Mouse (Mus musculus): ENCODE data around the gene Acaa1b. TPM values are rescaled to one million over a fixed set of nuclear protein-coding genes. Genes with fewer than 3 reads are reported as not detected.

Acaa1b gene
- polyA plus RNA-seq, 1 experiment from 2014 or later, result 16.4 TPM

DNA sequence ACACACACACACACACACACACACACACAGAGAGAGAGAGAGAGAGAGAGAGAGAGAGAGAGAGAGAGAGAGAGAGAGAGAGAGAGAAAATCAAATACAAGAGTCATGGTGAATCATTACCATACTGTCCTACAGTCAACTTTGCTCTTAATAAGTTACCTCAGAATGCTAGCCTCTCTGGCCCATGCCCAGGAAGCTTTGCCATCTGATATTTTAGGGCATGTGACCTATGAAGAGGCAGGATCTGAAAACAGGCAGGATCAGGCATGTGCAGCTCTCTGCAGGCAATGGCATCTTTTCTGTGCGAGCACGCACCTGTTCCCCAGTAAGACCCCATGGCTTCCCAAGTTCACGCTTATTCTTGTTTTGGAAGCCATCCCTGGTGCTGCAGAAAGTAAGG lies 3.8 kb upstream of the Acaa1b start:
- H3K4me1 ChIP-seq (replicated peaks; ENCODE audit: control insufficient read depth, insufficient read depth, low read length), result no peaks in the 10 kb centered on the region; the same call in 1 of the 2 replicates
- H3K9me3 ChIP-seq (ENCODE audit: control insufficient read depth), result no peaks in the 10 kb centered on the region
- H3K4me2 ChIP-seq (replicated peaks; ENCODE audit: low read depth), result no peak overlapping the region
- H3K9ac ChIP-seq (ENCODE audit: low read depth, low read length), result no peak overlapping the region
- ATAC-seq, result no peak
- no peaks in the 10 kb centered on the region for H3K27me3 ChIP-seq (replicated peaks; ENCODE audit: control insufficient read depth, insufficient read depth, low read length)
- no peak for TF ChIP-seq CTCF (IDR thresholded peaks at IDR 0.05; ENCODE audit: low read depth)
- 87% methylated on average over 3 of the region's 3 CpGs for WGBS
- no peak overlapping the region for H3K4me3 ChIP-seq (ENCODE audit: low read depth, low read length)
- no peak overlapping the region for H3K27ac ChIP-seq (ENCODE audit: low read depth, low read length)
- H3K36me3 ChIP-seq (ENCODE audit: control insufficient read depth, insufficient read depth), result no peaks in the 10 kb centered on the region

DNA sequence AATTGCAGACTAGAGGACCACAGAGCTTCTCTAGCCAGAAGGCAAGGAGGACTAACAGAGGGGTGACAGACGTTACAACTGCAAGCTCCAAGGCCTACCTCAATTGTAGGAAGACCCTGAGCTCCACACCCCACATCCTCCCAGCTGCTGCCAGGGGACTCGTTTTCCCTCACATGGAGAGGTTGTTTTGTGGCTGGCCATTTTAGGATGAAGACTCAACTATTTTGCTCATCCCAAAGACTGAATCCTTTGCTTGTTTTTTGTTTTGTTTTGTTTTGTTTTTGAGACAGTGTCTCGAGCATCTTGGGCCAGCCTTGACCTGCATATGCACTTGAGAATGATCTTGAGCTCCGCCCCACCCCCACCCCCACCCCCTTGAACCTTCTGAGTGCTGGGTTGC lies 2.0 kb upstream of the Acaa1b start, which contains the start of gene Gm47289:
Gm47289 (plus strand) TSS at position 301 of the 400 bp plus-strand sequence.
- Histone ChIP-seq H3K27me3 (replicated peaks; ENCODE audit: control insufficient read depth, insufficient read depth, low read length) (no peaks in the 10 kb centered on the region), H3K4me2 (replicated peaks; ENCODE audit: low read depth) (no peak within 1 kb of the TSS), H3K9ac (ENCODE audit: low read depth, low read length) (no peak within 1 kb of the TSS), H3K36me3 (ENCODE audit: control insufficient read depth, insufficient read depth) (no peaks in the 10 kb centered on the region), H3K4me3 (ENCODE audit: low read depth, low read length) (no peak within 1 kb of the TSS), H3K27ac (ENCODE audit: low read depth, low read length) (no peak within 1 kb of the TSS), H3K4me1 (replicated peaks; ENCODE audit: control insufficient read depth, insufficient read depth, low read length) (no peaks in the 10 kb centered on the region; the same call in 1 of the 2 replicates), H3K9me3 (ENCODE audit: control insufficient read depth) (no peaks in the 10 kb centered on the region)
- no peak for ATAC-seq
- 53% methylated on average over 4 of the region's 4 CpGs for WGBS
- TF ChIP-seq CTCF (IDR thresholded peaks at IDR 0.05; ENCODE audit: low read depth), result no peak

DNA sequence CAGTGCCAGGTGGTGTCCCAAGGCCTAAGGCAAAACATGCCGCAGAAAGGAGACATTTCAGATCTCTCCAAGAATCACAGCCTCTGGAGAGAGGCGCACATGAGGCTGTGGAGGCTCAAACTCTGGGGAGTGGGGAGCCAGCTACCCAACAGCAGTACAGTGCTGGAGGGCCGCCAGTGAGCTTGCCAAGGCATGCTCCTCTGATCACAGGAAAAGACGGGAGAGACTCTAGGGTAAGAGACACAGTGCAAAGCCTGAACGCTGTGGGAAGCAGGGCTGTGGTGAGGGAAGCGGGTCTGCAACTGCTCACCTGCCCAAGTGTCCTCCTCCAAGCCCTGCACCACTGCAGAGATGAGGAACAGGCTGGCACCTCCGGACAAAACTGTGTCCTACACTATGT lies 1.1 kb downstream of the Acaa1b start:
- H3K36me3 ChIP-seq (ENCODE audit: control insufficient read depth, insufficient read depth), result no peaks in the 10 kb centered on the region; the same call in 1 of the 2 replicates
- H3K4me3 ChIP-seq (ENCODE audit: low read depth, low read length), result no peak overlapping the region
- WGBS, result 53% methylated on average over 7 of the region's 7 CpGs
- 0 out of 2 replicates have a peak, but pooled peaks have one; percentile 1 for ATAC-seq
- peak overlapping the region; percentile 74 for H3K4me2 ChIP-seq (replicated peaks; ENCODE audit: low read depth)
- H3K27ac ChIP-seq (ENCODE audit: low read depth, low read length), result no peak overlapping the region
- TF ChIP-seq CTCF (IDR thresholded peaks at IDR 0.05; ENCODE audit: low read depth), result no peak
- no peaks in the 10 kb centered on the region; the same call in 1 of the 2 replicates for H3K4me1 ChIP-seq (replicated peaks; ENCODE audit: control insufficient read depth, insufficient read depth, low read length)
- no peaks in the 10 kb centered on the region for H3K27me3 ChIP-seq (replicated peaks; ENCODE audit: control insufficient read depth, insufficient read depth, low read length)
- no peaks in the 10 kb centered on the region for H3K9me3 ChIP-seq (ENCODE audit: control insufficient read depth)
- H3K9ac ChIP-seq (ENCODE audit: low read depth, low read length), result no peak overlapping the region

DNA sequence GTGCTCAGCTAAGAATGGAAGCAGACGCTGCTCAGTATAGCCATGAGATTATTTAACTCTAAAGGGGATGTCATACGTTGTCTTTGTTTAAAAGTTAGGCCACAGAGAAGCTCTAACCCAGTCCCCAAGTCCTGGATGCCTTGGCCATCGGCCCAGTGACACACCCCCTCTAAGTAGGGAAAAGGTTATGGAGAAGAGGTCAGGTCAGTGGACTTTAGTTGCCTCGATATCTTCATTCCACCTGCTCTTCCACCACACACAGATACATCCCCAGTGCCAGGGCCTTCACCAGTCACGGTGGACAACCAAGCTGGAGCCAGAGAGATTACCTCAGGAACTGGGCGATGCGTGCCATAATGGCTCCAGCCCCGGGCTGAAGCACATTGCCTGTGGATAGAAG lies 1.5 kb downstream of the Acaa1b start:
- ATAC-seq, result no peak
- H3K4me2 ChIP-seq (replicated peaks; ENCODE audit: low read depth), result no peak overlapping the region; the same call in 1 of the 2 replicates

DNA sequence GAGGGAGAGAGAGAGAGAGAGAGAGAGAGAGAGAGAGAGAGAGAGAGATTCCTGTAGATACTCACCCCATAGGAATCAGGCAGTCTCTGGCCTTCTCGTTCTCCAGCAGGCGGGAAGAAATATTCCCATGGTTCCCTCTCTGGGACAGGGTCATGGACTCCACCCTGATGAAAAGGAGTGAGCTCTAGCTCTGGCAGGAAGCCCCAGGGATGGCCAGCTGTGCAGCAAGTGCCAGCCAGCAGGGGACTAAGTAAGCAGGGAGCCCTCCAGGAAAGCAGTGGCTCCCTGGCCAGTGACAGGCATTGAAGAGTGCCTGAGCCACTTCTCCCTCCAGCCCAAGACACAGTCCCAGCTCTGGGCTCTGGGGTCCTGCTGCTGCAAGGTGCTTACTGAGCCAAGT lies 5.1 kb downstream of the Acaa1b start:
- no peak overlapping the region for H3K4me3 ChIP-seq (ENCODE audit: low read depth, low read length)
- H3K27ac ChIP-seq (ENCODE audit: low read depth, low read length), result no peak overlapping the region
- H3K4me1 ChIP-seq (replicated peaks; ENCODE audit: control insufficient read depth, insufficient read depth, low read length), result no peaks in the 10 kb centered on the region
- H3K9ac ChIP-seq (ENCODE audit: low read depth, low read length), result no peak overlapping the region
- no peak overlapping the region for H3K4me2 ChIP-seq (replicated peaks; ENCODE audit: low read depth)
- no peaks in the 10 kb centered on the region; the same call in 1 of the 2 replicates for H3K36me3 ChIP-seq (ENCODE audit: control insufficient read depth, insufficient read depth)
- no peaks in the 10 kb centered on the region for H3K9me3 ChIP-seq (ENCODE audit: control insufficient read depth)
- no peaks in the 10 kb centered on the region for H3K27me3 ChIP-seq (replicated peaks; ENCODE audit: control insufficient read depth, insufficient read depth, low read length)
- ATAC-seq, result no peak
- TF ChIP-seq CTCF (IDR thresholded peaks at IDR 0.05; ENCODE audit: low read depth), result no peak
- WGBS, result 67% methylated on average over 2 of the region's 2 CpGs

More for the DNA sequence above, 1.5 kb downstream of the Acaa1b start:
- H3K36me3 ChIP-seq (ENCODE audit: control insufficient read depth, insufficient read depth), result no peaks in the 10 kb centered on the region; the same call in 1 of the 2 replicates
- no peaks in the 10 kb centered on the region for H3K9me3 ChIP-seq (ENCODE audit: control insufficient read depth)
- H3K27ac ChIP-seq (ENCODE audit: low read depth, low read length), result no peak overlapping the region
- H3K4me3 ChIP-seq (ENCODE audit: low read depth, low read length), result no peak overlapping the region
- H3K4me1 ChIP-seq (replicated peaks; ENCODE audit: control insufficient read depth, insufficient read depth, low read length), result no peaks in the 10 kb centered on the region
- no peaks in the 10 kb centered on the region for H3K27me3 ChIP-seq (replicated peaks; ENCODE audit: control insufficient read depth, insufficient read depth, low read length)
- no peak overlapping the region for H3K9ac ChIP-seq (ENCODE audit: low read depth, low read length)
- TF ChIP-seq CTCF (IDR thresholded peaks at IDR 0.05; ENCODE audit: low read depth), result no peak
- WGBS, result 66% methylated on average over 8 of the region's 8 CpGs

DNA sequence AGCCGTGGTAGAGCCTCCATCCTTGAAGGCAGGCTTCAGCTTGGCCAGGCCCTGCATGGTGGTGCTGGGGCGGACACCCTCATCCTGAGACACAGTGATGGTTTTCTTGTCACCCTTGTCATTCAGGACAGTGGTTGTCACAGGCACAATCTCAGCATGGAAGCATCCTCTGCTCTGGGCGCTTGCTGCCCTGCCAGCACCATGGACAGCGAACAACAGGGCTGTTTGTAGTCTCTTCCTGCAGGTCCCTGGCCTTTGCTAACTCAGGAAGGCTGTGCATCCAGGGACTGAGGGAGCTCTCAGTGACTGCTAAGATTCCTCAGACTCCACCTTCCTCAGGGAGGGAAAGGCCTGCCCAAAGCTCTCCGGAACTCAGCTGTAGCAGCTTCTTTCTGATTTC lies 7.3 kb downstream of the Acaa1b start:
- Histone ChIP-seq H3K4me1 (replicated peaks; ENCODE audit: control insufficient read depth, insufficient read depth, low read length) (no peaks in the 10 kb centered on the region), H3K9ac (ENCODE audit: low read depth, low read length) (no peak overlapping the region), H3K4me2 (replicated peaks; ENCODE audit: low read depth) (no peak overlapping the region), H3K27me3 (replicated peaks; ENCODE audit: control insufficient read depth, insufficient read depth, low read length) (no peaks in the 10 kb centered on the region), H3K27ac (ENCODE audit: low read depth, low read length) (no peak overlapping the region), H3K36me3 (ENCODE audit: control insufficient read depth, insufficient read depth) (no peaks in the 10 kb centered on the region; the same call in 1 of the 2 replicates), H3K9me3 (ENCODE audit: control insufficient read depth) (no peaks in the 10 kb centered on the region), H3K4me3 (ENCODE audit: low read depth, low read length) (no peak overlapping the region)
- no peak for ATAC-seq
- WGBS, result 17% methylated on average over 5 of the region's 5 CpGs
- TF ChIP-seq CTCF (IDR thresholded peaks at IDR 0.05; ENCODE audit: low read depth), result no peak
